8 mouse cellular contexts compared by ENCODE assay signal in the genomic region with DNA sequence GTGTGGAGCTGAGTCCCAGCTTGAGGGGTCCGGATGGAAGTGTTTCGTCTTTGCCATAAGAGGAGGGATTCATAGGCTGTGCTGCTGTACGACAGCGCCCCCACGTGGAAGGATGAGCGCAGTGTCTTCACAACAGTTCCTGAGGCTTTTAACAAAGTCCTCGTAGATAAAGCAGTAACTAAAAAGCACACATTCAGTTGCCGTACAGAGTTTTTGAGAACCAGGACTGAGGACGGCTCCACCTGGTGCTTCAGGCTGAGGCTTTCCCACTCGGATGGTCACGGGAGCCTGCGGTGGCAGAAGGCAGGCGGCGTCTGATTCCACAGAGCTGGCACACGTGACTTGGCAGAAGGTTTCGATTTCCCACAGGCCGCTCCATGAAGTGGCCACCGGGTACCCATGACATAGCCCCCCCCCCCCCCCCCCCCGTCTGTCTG. TPM values are rescaled to one million over a fixed set of nuclear protein-coding genes. Genes with fewer than 3 reads are reported as not detected.
A peak's percentile ranks its signal among the peaks of the same experiment; 100 is the strongest.
DNase-seq lines count a peak whose midpoint lies in the region; ATAC-seq and TF ChIP-seq lines count a peak whose summit lies in the region.

No protein-coding gene starts in this region.

- no peak for TF ChIP-seq POLR2A in brain, embryonic 14.5 days (IDR thresholded peaks at IDR 0.05; ENCODE audit: borderline replicate concordance, extremely low read depth, insufficient read depth, insufficient read length, poor library complexity, severe bottlenecking)

- H3K9ac ChIP-seq in heart, embryonic 11.5 days (ENCODE audit: low read depth, low read length) = peak overlapping the region; percentile 66
- H3K9ac ChIP-seq in kidney, embryonic 15.5 days = peak overlapping the region; percentile 60

- DNase-seq in CD4-positive helper T cell, adult 2 months (ENCODE audit: low read depth, low spot score) = peak; percentile 82
- peak; percentile 94 for DNase-seq in brain, embryonic 14.5 days (ENCODE audit: low read depth)
- DNase-seq in liver = peak; percentile 85
- DNase-seq in monocyte, adult 2 months (ENCODE audit: low read depth in 1 of 2, low spot score in 2 of 2) = peak; percentile 26 to 64
- peak; percentile 53 to 73 for DNase-seq in spleen, postnatal 14 days (ENCODE audit: low spot score in 2 of 2)

- no peaks in the 10 kb centered on the region for H3K27me3 ChIP-seq in heart, embryonic 11.5 days (ENCODE audit: control insufficient read depth, insufficient read depth, low read length)
- 0 out of 2 replicates have a peak, but pooled peaks cover 4% of the 10 kb centered on the region for H3K27me3 ChIP-seq in kidney, embryonic 15.5 days

- ATAC-seq in erythroblast, adult 5-6 weeks (replicated peaks; ENCODE audit: low FRiP score, poor library complexity, severe bottlenecking) = peak; percentile 84
- peak; percentile 79 for ATAC-seq in heart, embryonic 11.5 days (replicated peaks; ENCODE audit: insufficient number of reproducible peaks, low FRiP score, low TSS enrichment)
- peak; percentile 94 for ATAC-seq in kidney, embryonic 15.5 days (replicated peaks; ENCODE audit: low FRiP score)

- WGBS in heart, embryonic 11.5 days (ENCODE audit: insufficient replicate concordance) = 7% methylated on average over 18 of the region's 19 CpGs
- 1% methylated on average over 19 of the region's 19 CpGs for WGBS in kidney, embryonic 15.5 days

- TF ChIP-seq CTCF in brain, embryonic 14.5 days (IDR thresholded peaks at IDR 0.05; ENCODE audit: borderline replicate concordance, extremely low read depth, insufficient read depth, insufficient read length) = peak; percentile 98

- peak overlapping the region; percentile 52 for H3K4me3 ChIP-seq in heart, embryonic 11.5 days (ENCODE audit: low read depth, low read length)
- H3K4me3 ChIP-seq in kidney, embryonic 15.5 days (replicated peaks) = peak overlapping the region; percentile 55

- no peak overlapping the region for H3K27ac ChIP-seq in heart, embryonic 11.5 days (ENCODE audit: low read depth, low read length)
- peak overlapping the region; percentile 79 for H3K27ac ChIP-seq in kidney, embryonic 15.5 days

- no peaks in the 10 kb centered on the region for H3K36me3 ChIP-seq in heart, embryonic 11.5 days (ENCODE audit: control insufficient read depth, insufficient read depth, low read length)
- no peaks in the 10 kb centered on the region for H3K36me3 ChIP-seq in kidney, embryonic 15.5 days

- H3K9me3 ChIP-seq in heart, embryonic 11.5 days (replicated peaks; ENCODE audit: control insufficient read depth, low read length) = no peaks in the 10 kb centered on the region
- no peaks in the 10 kb centered on the region for H3K9me3 ChIP-seq in kidney, embryonic 15.5 days (replicated peaks)

- peaks cover 9% of the 10 kb centered on the region for H3K4me1 ChIP-seq in heart, embryonic 11.5 days (ENCODE audit: control insufficient read depth, insufficient read depth, low read length)
- peaks cover 11% of the 10 kb centered on the region for H3K4me1 ChIP-seq in kidney, embryonic 15.5 days

- peak overlapping the region; percentile 54 for H3K4me2 ChIP-seq in heart, embryonic 11.5 days
- peak overlapping the region; percentile 67 for H3K4me2 ChIP-seq in kidney, embryonic 15.5 days

RNA-seq across cellular contexts. Expression of gene Ano10, which starts 16.4 kb away (rescaled TPM):
- polyA plus RNA-seq in brain, embryonic 14.5 days (2012; rRNA removed) = 39.4 and 41.6 TPM in 2 replicates
- total RNA-seq in erythroblast, adult 5-6 weeks (2015; ENCODE audit: low replicate concordance) = 14.8 and 31.1 TPM in 2 replicates
- 6.4 and 7.4 TPM in 2 replicates for total RNA-seq in erythroblast, adult 5-6 weeks (2017; ENCODE audit: low replicate concordance)
- 34.0 and 40.8 TPM in 2 replicates for polyA plus RNA-seq in heart, embryonic 11.5 days (2014; fragmentation: Nextera tagmentation; extraction: Ambion mirVana)
- 32.0 and 36.2 TPM in 2 replicates for polyA plus RNA-seq in kidney, embryonic 15.5 days (2015; fragmentation: Nextera tagmentation; extraction: Ambion mirVana)

RNA-seq across cellular contexts. Expression of gene Abhd5, which starts 40.8 kb away (rescaled TPM):
- polyA plus RNA-seq in brain, embryonic 14.5 days (2012; rRNA removed) = 15.9 and 18.0 TPM in 2 replicates
- 52.3 and 59.8 TPM in 2 replicates for total RNA-seq in erythroblast, adult 5-6 weeks (2015; ENCODE audit: low replicate concordance)
- 55.9 and 70.3 TPM in 2 replicates for total RNA-seq in erythroblast, adult 5-6 weeks (2017; ENCODE audit: low replicate concordance)
- 15.9 and 23.4 TPM in 2 replicates for polyA plus RNA-seq in heart, embryonic 11.5 days (2014; fragmentation: Nextera tagmentation; extraction: Ambion mirVana)
- 20.9 and 27.4 TPM in 2 replicates for polyA plus RNA-seq in kidney, embryonic 15.5 days (2015; fragmentation: Nextera tagmentation; extraction: Ambion mirVana)
